ENCODE assay signal across 8 mouse cellular contexts in the genomic region with DNA sequence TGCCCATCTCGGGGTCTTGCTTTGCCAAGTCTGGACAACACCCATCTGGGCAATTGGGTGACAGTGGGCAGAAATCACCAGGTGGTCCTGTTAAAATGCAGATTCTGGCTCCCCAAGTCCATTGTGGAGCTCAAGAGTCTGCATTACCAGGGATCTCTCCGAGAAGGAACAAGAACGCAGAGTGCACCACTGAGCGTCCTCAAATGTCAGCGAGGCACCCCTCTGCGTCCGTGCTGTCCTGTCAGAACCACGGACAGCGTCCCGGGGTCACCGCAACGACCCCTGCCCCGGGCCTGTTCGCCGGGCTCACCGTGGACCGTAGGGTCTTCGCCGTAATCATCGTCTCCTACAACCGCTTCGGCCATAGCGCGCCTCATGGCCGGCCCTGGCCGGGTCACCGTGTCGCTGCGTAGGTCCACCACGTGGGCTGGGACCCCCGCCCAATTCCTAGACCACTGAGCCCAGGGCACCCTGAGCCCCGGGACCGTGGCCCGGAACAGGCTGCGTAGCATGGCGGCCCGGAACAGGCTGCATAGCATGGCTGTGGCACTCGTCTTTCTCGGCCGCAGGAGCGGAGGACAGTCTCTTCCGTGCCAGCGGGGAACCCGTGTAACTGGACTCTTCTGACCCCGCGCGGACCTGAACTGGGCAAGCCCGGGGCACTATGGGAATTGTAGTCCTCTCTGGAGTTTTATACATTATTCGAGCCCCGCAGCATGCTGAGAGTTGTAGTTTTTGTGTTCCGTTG. TPM values are rescaled to one million over a fixed set of nuclear protein-coding genes. Genes with fewer than 3 reads are reported as not detected.
A peak's percentile ranks its signal among the peaks of the same experiment; 100 is the strongest.
DNase-seq lines count a peak whose midpoint lies in the region; ATAC-seq and TF ChIP-seq lines count a peak whose summit lies in the region.

A gene (minus strand): TSS at position 621 of the 748 bp plus-strand sequence.

- peak within 1 kb of the TSS; percentile 88 for H3K4me2 ChIP-seq in embryonic facial prominence, embryonic 15.5 days (replicated peaks)
- peak within 1 kb of the TSS; percentile 92 for H3K4me2 ChIP-seq in heart, embryonic 12.5 days
- H3K4me2 ChIP-seq in kidney, embryonic 16.5 days (replicated peaks; ENCODE audit: low read depth, low read length): peak within 1 kb of the TSS; percentile 96
- peak within 1 kb of the TSS; percentile 96 for H3K4me2 ChIP-seq in limb, embryonic 15.5 days
- H3K4me2 ChIP-seq in midbrain, embryonic 15.5 days: peak within 1 kb of the TSS; percentile 74
- H3K4me2 ChIP-seq in stomach, postnatal 0 days (replicated peaks; ENCODE audit: low read depth): peak within 1 kb of the TSS; percentile 99

- peak within 1 kb of the TSS; percentile 76 for H3K4me3 ChIP-seq in embryonic facial prominence, embryonic 15.5 days (replicated peaks)
- peak within 1 kb of the TSS; percentile 73 for H3K4me3 ChIP-seq in heart, embryonic 12.5 days
- peak within 1 kb of the TSS; percentile 62 for H3K4me3 ChIP-seq in kidney, embryonic 16.5 days (ENCODE audit: low read length)
- peak within 1 kb of the TSS; percentile 68 for H3K4me3 ChIP-seq in limb, embryonic 15.5 days
- peak within 1 kb of the TSS; percentile 56 for H3K4me3 ChIP-seq in midbrain, embryonic 15.5 days
- peak within 1 kb of the TSS; percentile 64 for H3K4me3 ChIP-seq in stomach, postnatal 0 days (ENCODE audit: low read depth, low read length)

- no peaks in the 10 kb centered on the region for H3K36me3 ChIP-seq in embryonic facial prominence, embryonic 15.5 days
- no peaks in the 10 kb centered on the region for H3K36me3 ChIP-seq in heart, embryonic 12.5 days
- no peaks in the 10 kb centered on the region for H3K36me3 ChIP-seq in kidney, embryonic 16.5 days (ENCODE audit: insufficient read depth, low read length)
- H3K36me3 ChIP-seq in limb, embryonic 15.5 days: no peaks in the 10 kb centered on the region
- H3K36me3 ChIP-seq in midbrain, embryonic 15.5 days (replicated peaks): no peaks in the 10 kb centered on the region
- no peaks in the 10 kb centered on the region for H3K36me3 ChIP-seq in stomach, postnatal 0 days (ENCODE audit: control insufficient read depth, insufficient read depth, low read length)

- peak within 1 kb of the TSS; percentile 43 for H3K9ac ChIP-seq in embryonic facial prominence, embryonic 15.5 days
- H3K9ac ChIP-seq in heart, embryonic 12.5 days: peak within 1 kb of the TSS; percentile 74
- peak within 1 kb of the TSS; percentile 73 for H3K9ac ChIP-seq in kidney, embryonic 16.5 days (replicated peaks; ENCODE audit: low read length)
- H3K9ac ChIP-seq in limb, embryonic 15.5 days: peak within 1 kb of the TSS; percentile 67
- peak within 1 kb of the TSS; percentile 64 for H3K9ac ChIP-seq in midbrain, embryonic 15.5 days
- peak within 1 kb of the TSS; percentile 77 for H3K9ac ChIP-seq in stomach, postnatal 0 days (ENCODE audit: low read length)

- H3K27ac ChIP-seq in embryonic facial prominence, embryonic 15.5 days (replicated peaks): 0 out of 2 replicates have a peak within 1 kb of the TSS, but pooled peaks have one; percentile 41
- no peak within 1 kb of the TSS for H3K27ac ChIP-seq in heart, embryonic 12.5 days (ENCODE audit: poor library complexity, severe bottlenecking)
- no peak within 1 kb of the TSS for H3K27ac ChIP-seq in kidney, embryonic 16.5 days (ENCODE audit: low read length)
- peak within 1 kb of the TSS; percentile 47; the same call in 1 of the 2 replicates for H3K27ac ChIP-seq in limb, embryonic 15.5 days
- H3K27ac ChIP-seq in midbrain, embryonic 15.5 days: no peak within 1 kb of the TSS; the same call in 1 of the 2 replicates
- peak within 1 kb of the TSS; percentile 56; the same call in 1 of the 2 replicates for H3K27ac ChIP-seq in stomach, postnatal 0 days (replicated peaks)

- no peaks in the 10 kb centered on the region for H3K9me3 ChIP-seq in embryonic facial prominence, embryonic 15.5 days (replicated peaks)
- H3K9me3 ChIP-seq in heart, embryonic 12.5 days (replicated peaks): no peaks in the 10 kb centered on the region
- H3K9me3 ChIP-seq in kidney, embryonic 16.5 days (ENCODE audit: low read length): no peaks in the 10 kb centered on the region
- no peaks in the 10 kb centered on the region for H3K9me3 ChIP-seq in limb, embryonic 15.5 days
- H3K9me3 ChIP-seq in midbrain, embryonic 15.5 days: no peaks in the 10 kb centered on the region
- H3K9me3 ChIP-seq in stomach, postnatal 0 days (ENCODE audit: control insufficient read depth, low read length): no peaks in the 10 kb centered on the region

- H3K4me1 ChIP-seq in embryonic facial prominence, embryonic 15.5 days: peaks cover 30% of the 10 kb centered on the region
- peaks cover 44% of the 10 kb centered on the region for H3K4me1 ChIP-seq in heart, embryonic 12.5 days (replicated peaks)
- H3K4me1 ChIP-seq in kidney, embryonic 16.5 days (ENCODE audit: insufficient read depth, low read length): peaks cover 21% of the 10 kb centered on the region
- H3K4me1 ChIP-seq in limb, embryonic 15.5 days: peaks cover 28% of the 10 kb centered on the region
- H3K4me1 ChIP-seq in midbrain, embryonic 15.5 days: peaks cover 21% of the 10 kb centered on the region
- H3K4me1 ChIP-seq in stomach, postnatal 0 days (replicated peaks; ENCODE audit: control insufficient read depth, insufficient read depth): no peaks in the 10 kb centered on the region

- no peak for TF ChIP-seq EP300 in stomach, postnatal 0 days (optimal IDR thresholded peaks at IDR 0.05)

- ATAC-seq in embryonic facial prominence, embryonic 15.5 days (ENCODE audit: insufficient number of reproducible peaks, low FRiP score, low TSS enrichment, low read depth): peak; percentile 66; the same call in 1 of the 2 replicates
- ATAC-seq in heart, embryonic 12.5 days (ENCODE audit: insufficient number of reproducible peaks, low FRiP score): peak; percentile 59
- peak; percentile 80 for ATAC-seq in kidney, embryonic 16.5 days (ENCODE audit: low FRiP score, low TSS enrichment)
- peak; percentile 73 for ATAC-seq in limb, embryonic 15.5 days (ENCODE audit: insufficient number of reproducible peaks, low FRiP score, low TSS enrichment, low read depth)
- peak; percentile 80 for ATAC-seq in midbrain, embryonic 15.5 days (replicated peaks)
- peak; percentile 72 for ATAC-seq in stomach, postnatal 0 days (ENCODE audit: low FRiP score, low TSS enrichment)

- TF ChIP-seq CTCF in stomach, postnatal 0 days (IDR thresholded peaks at IDR 0.05; ENCODE audit: low read depth): no peak

- DNase-seq in 3T3-L1 (ENCODE audit: low read depth, low spot score): peak; percentile 89
- DNase-seq in adrenal gland, postnatal 36 days: peak; percentile 90 to 91
- peak; percentile 86 for DNase-seq in stomach, postnatal 0 days (ENCODE audit: low spot score)

- H3K27me3 ChIP-seq in embryonic facial prominence, embryonic 15.5 days: no peaks in the 10 kb centered on the region
- H3K27me3 ChIP-seq in heart, embryonic 12.5 days (replicated peaks): peaks cover 4% of the 10 kb centered on the region; the same call in 1 of the 2 replicates
- no peaks in the 10 kb centered on the region for H3K27me3 ChIP-seq in kidney, embryonic 16.5 days (ENCODE audit: insufficient read depth, low read length)
- H3K27me3 ChIP-seq in limb, embryonic 15.5 days: no peaks in the 10 kb centered on the region
- no peaks in the 10 kb centered on the region for H3K27me3 ChIP-seq in midbrain, embryonic 15.5 days (replicated peaks)
- H3K27me3 ChIP-seq in stomach, postnatal 0 days (ENCODE audit: control insufficient read depth, insufficient read depth, low read length): no peaks in the 10 kb centered on the region

- WGBS in embryonic facial prominence, embryonic 15.5 days: 2% methylated on average over 51 of the region's 51 CpGs
- 2% methylated on average over 51 of the region's 51 CpGs for WGBS in heart, embryonic 12.5 days
- 1% methylated on average over 51 of the region's 51 CpGs for WGBS in kidney, embryonic 16.5 days
- WGBS in limb, embryonic 15.5 days: 1% methylated on average over 51 of the region's 51 CpGs
- 2% methylated on average over 51 of the region's 51 CpGs for WGBS in midbrain, embryonic 15.5 days
- 2% methylated on average over 51 of the region's 51 CpGs for WGBS in stomach, postnatal 0 days

RNA-seq across cellular contexts. Expression of the gene that starts here (rescaled TPM):
- total RNA-seq in adrenal gland, postnatal 36 days (2021): 10 to 100 TPM; 10.3 to 13.3 TPM
- 4.7 and 4.9 TPM in 2 replicates for polyA plus RNA-seq in embryonic facial prominence, embryonic 15.5 days (2015; fragmentation: Nextera tagmentation; extraction: Ambion mirVana)
- polyA plus RNA-seq in heart, embryonic 12.5 days (2016; fragmentation: Nextera tagmentation; extraction: Ambion mirVana): 3.7 and 4.9 TPM in 2 replicates
- 6.9 and 7.7 TPM in 2 replicates for polyA plus RNA-seq in kidney, embryonic 16.5 days (2015; fragmentation: Nextera tagmentation; extraction: Ambion mirVana)
- 3.5 and 4.1 TPM in 2 replicates for polyA plus RNA-seq in limb, embryonic 15.5 days (2015; fragmentation: Nextera tagmentation; extraction: Ambion mirVana)
- polyA plus RNA-seq in midbrain, embryonic 15.5 days (2015; fragmentation: Nextera tagmentation; extraction: Ambion mirVana): 5.3 and 5.6 TPM in 2 replicates
- polyA plus RNA-seq in stomach, postnatal 0 days (2015; fragmentation: Nextera tagmentation; extraction: Ambion mirVana): 5.7 and 6.5 TPM in 2 replicates

Comparison
In these comparisons a context has a peak if more than half of its experiments do, and no peak if none do; other contexts are left out.
1. H3K27ac ChIP-seq: peak in embryonic facial prominence, embryonic 15.5 days (single experiment), limb, embryonic 15.5 days (single experiment) and stomach, postnatal 0 days (single experiment); none in heart, embryonic 12.5 days (single experiment), kidney, embryonic 16.5 days (single experiment) and midbrain, embryonic 15.5 days (single experiment).
2. Peak in every context shown above with its lines, with median percentiles within 50 percentile points of each other: DNase-seq, ATAC-seq, H3K4me2 ChIP-seq, H3K4me3 ChIP-seq and H3K9ac ChIP-seq.